ENCODE assay signal across 26 mouse cellular contexts in the genomic region with DNA sequence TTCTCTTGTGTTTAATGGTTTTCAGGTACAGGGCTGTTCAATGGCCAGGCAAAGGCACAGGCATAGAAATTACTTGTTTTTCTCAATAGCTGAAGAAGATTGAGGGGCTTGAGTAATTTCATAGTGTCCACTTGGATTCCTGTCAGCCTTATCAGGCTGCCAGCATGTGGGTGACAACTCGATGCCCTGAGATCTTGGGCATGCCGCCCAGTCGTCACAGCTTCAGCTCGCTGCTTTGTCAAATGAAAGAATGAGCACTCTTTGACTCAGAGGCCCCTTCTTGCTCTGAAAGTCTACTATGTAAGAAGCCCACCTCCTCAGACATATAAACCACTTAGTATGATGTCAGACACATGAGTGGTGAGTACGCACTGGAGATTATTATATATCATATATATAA.
A peak's percentile ranks its signal among the peaks of the same experiment; 100 is the strongest.
DNase-seq lines count a peak whose midpoint lies in the region; ATAC-seq and TF ChIP-seq lines count a peak whose summit lies in the region.
"Had no signal": no experiment of that assay in that cellular context is flagged by ENCODE, and none has a peak within 500 bp of the region (broad histone marks: within the 10 kb centered on the region; RNA-seq: fewer than 3 reads in every experiment).

No protein-coding gene starts in this region.

- TF ChIP-seq POLR2A in embryonic fibroblast, embryonic 13.5 days (IDR thresholded peaks at IDR 0.05; ENCODE audit: low read depth, low read length), result no peak

- peak overlapping the region; percentile 14; the same call in 1 of the 2 replicates for H3K27ac ChIP-seq in forebrain, embryonic 16.5 days (ENCODE audit: low read length)
- H3K27ac ChIP-seq in forebrain, embryonic 12.5 days, result no peak overlapping the region
- peak overlapping the region; percentile 40; the same call in 1 of the 2 replicates for H3K27ac ChIP-seq in embryonic fibroblast, embryonic 13.5 days (ENCODE audit: insufficient read depth, low read length)
- H3K27ac ChIP-seq: embryonic facial prominence, embryonic 12.5 days; forebrain, embryonic 10.5 days; gastrocnemius, adult 2 months; heart, embryonic 13.5 days; kidney, postnatal 0 days; liver, embryonic 12.5 days; midbrain, embryonic 12.5 days; neural tube, embryonic 13.5 days had no signal

- no peak overlapping the region for H3K9ac ChIP-seq in forebrain, embryonic 16.5 days (replicated peaks; ENCODE audit: low read depth, low read length)
- H3K9ac ChIP-seq in forebrain, embryonic 12.5 days, result no peak overlapping the region
- H3K9ac ChIP-seq: embryonic facial prominence, embryonic 12.5 days; heart, embryonic 13.5 days; liver, embryonic 12.5 days; liver, postnatal 0 days; midbrain, embryonic 12.5 days; neural tube, embryonic 13.5 days had no signal

- peak; percentile 34; the same call in 1 of the 2 replicates for ATAC-seq in forebrain, embryonic 16.5 days
- no peak for ATAC-seq in forebrain, embryonic 12.5 days (ENCODE audit: low FRiP score)
- ATAC-seq: intestine, embryonic 16.5 days; liver, embryonic 12.5 days; liver, postnatal 0 days; Patski had no signal

- H3K9me3 ChIP-seq in forebrain, embryonic 16.5 days (ENCODE audit: control insufficient read depth, low read length), result 0 out of 2 replicates have a peak, but pooled peaks cover 2% of the 10 kb centered on the region
- no peaks in the 10 kb centered on the region for H3K9me3 ChIP-seq in forebrain, embryonic 12.5 days
- H3K9me3 ChIP-seq: embryonic facial prominence, embryonic 12.5 days; forebrain, embryonic 10.5 days; heart, embryonic 13.5 days; midbrain, embryonic 12.5 days had no signal

- no peaks in the 10 kb centered on the region for H3K27me3 ChIP-seq in forebrain, embryonic 16.5 days (replicated peaks; ENCODE audit: control insufficient read depth, insufficient read depth, low read length)
- no peaks in the 10 kb centered on the region for H3K27me3 ChIP-seq in forebrain, embryonic 12.5 days
- H3K27me3 ChIP-seq: embryonic facial prominence, embryonic 12.5 days; heart, embryonic 13.5 days; liver, embryonic 12.5 days; midbrain, embryonic 12.5 days; neural tube, embryonic 13.5 days; Patski had no signal

- intact Hi-C loops in left cerebral cortex, postnatal 4 days (cut with DNase I), result loop anchor here (10.0 kb wide), 1 partner anchor 186 kb away; no protein-coding TSS in a partner anchor
- intact Hi-C loops in left cerebral cortex, postnatal 10 days (cut with DNase I), result no loop called here

- H3K4me2 ChIP-seq in forebrain, embryonic 16.5 days (ENCODE audit: low read length), result no peak overlapping the region
- H3K4me2 ChIP-seq in forebrain, embryonic 12.5 days, result no peak overlapping the region
- H3K4me2 ChIP-seq: embryonic facial prominence, embryonic 12.5 days; heart, embryonic 13.5 days; liver, embryonic 12.5 days; midbrain, embryonic 12.5 days; neural tube, embryonic 13.5 days had no signal

- peak; percentile 78 to 81 for DNase-seq in cerebellum, postnatal 14 days
- no peak for DNase-seq in cerebellum, adult 9-10 months
- peak; percentile 76 for DNase-seq in left cerebral cortex, postnatal 4 days
- DNase-seq in left cerebral cortex, postnatal 10 days (ENCODE audit: extremely low spot score in 1 of 2, low spot score in 2 of 2), result no peak
- DNase-seq: adrenal gland, postnatal 14 days; embryo, embryonic 11 days; gastrocnemius, postnatal 36 days; heart, postnatal 10 days; kidney, adult 8-10 months; kidney, postnatal 4 days; liver, postnatal 0 days; lung, postnatal 36 days; right cerebral cortex, postnatal 14 days had no signal

- no peak overlapping the region for H3K4me3 ChIP-seq in forebrain, embryonic 16.5 days (replicated peaks; ENCODE audit: low read length)
- H3K4me3 ChIP-seq in forebrain, embryonic 12.5 days (replicated peaks), result no peak overlapping the region
- no peak overlapping the region for H3K4me3 ChIP-seq in embryonic fibroblast, embryonic 13.5 days (ENCODE audit: insufficient read depth, low read length)
- H3K4me3 ChIP-seq: embryonic facial prominence, embryonic 12.5 days; forebrain, embryonic 10.5 days; heart, embryonic 13.5 days; liver, embryonic 12.5 days; midbrain, embryonic 12.5 days; neural tube, embryonic 13.5 days had no signal

- 49% methylated on average over 5 of the region's 5 CpGs for WGBS in forebrain, embryonic 16.5 days
- WGBS in forebrain, embryonic 12.5 days, result 83% methylated on average over 5 of the region's 5 CpGs

- peaks cover 16% of the 10 kb centered on the region for H3K4me1 ChIP-seq in forebrain, embryonic 16.5 days (replicated peaks; ENCODE audit: control insufficient read depth, insufficient read depth, low read length)
- H3K4me1 ChIP-seq in forebrain, embryonic 12.5 days, result no peaks in the 10 kb centered on the region
- H3K4me1 ChIP-seq in embryonic fibroblast, embryonic 13.5 days (ENCODE audit: control insufficient read depth, insufficient read depth, low read length), result peaks cover 2% of the 10 kb centered on the region
- H3K4me1 ChIP-seq: embryonic facial prominence, embryonic 12.5 days; forebrain, embryonic 10.5 days; heart, embryonic 13.5 days; liver, embryonic 12.5 days; midbrain, embryonic 12.5 days; neural tube, embryonic 13.5 days had no signal

- no peaks in the 10 kb centered on the region for H3K36me3 ChIP-seq in forebrain, embryonic 16.5 days (ENCODE audit: control insufficient read depth, insufficient read depth)
- H3K36me3 ChIP-seq in forebrain, embryonic 12.5 days (replicated peaks), result no peaks in the 10 kb centered on the region
- H3K36me3 ChIP-seq: embryonic facial prominence, embryonic 12.5 days; forebrain, embryonic 10.5 days; heart, embryonic 13.5 days; liver, embryonic 12.5 days; midbrain, embryonic 12.5 days; neural tube, embryonic 13.5 days had no signal

- no peak for TF ChIP-seq CTCF in embryonic fibroblast, embryonic 13.5 days (IDR thresholded peaks at IDR 0.05; ENCODE audit: borderline replicate concordance, insufficient read depth, low read length)

Comparison
In these comparisons a context has a peak if more than half of its experiments do, and no peak if none do; other contexts are left out.
1. DNase-seq: peak in cerebellum, postnatal 14 days (2 of 2) and left cerebral cortex, postnatal 4 days (single experiment); none in cerebellum, adult 9-10 months (single experiment) and left cerebral cortex, postnatal 10 days (0 of 2).